Mouse (Mus musculus) embryo, embryonic 11 days (tissue): ENCODE measurements around the gene Zfp239.
"Not testable (repeated sequence)": the region's sequence is repeated elsewhere in the genome, so short reads cannot be mapped to it uniquely, and the experiment has no call there.

Experiments used
- DNase-seq: peaks from one replicate; pipeline ENCODE4 v3.0.0-alpha.2; 2015

The Zfp239 gene

DNA sequence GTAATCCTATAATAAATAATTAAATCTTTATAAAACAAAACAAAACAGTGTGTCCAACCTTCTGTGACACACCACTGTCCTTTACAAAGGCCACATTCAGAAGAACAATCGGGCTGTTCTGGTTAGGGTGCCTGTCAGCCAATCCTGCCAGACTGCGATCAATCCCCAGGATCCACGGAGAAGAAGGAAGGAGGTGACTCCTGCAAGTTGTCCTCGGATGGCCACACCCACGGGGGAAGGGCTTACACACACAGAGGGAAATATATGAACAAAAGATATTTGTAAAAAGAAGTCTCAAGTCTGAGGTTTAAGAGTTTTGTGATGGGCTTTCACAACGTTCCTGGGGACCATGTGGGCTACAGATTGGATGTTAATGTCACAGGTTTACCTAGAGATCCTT, at the start of gene Zfp239:
Gene Zfp239 (plus strand): TSS at position 253 of the 400 bp plus-strand sequence.
- DNase-seq, result no peak

DNA sequence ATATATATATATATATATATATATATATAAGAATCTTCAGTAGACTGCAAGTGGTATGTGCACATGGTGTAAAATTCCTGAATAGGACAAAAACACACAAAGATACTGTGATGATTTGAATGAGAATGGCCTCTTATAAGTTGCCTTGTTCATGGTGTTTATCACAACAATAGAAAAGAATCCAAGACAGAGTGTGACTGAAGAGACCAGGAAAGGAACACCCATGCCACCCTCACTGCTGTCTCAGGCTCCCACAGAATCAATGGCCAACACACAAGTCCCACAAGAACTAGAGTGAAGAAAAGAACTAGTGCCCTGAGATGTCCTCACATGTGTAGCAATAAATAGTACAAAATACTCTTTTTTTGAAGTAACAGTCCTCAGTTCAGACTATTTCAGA, 47.2 kb upstream of the Zfp239 start:
- DNase-seq, result no peak

DNA sequence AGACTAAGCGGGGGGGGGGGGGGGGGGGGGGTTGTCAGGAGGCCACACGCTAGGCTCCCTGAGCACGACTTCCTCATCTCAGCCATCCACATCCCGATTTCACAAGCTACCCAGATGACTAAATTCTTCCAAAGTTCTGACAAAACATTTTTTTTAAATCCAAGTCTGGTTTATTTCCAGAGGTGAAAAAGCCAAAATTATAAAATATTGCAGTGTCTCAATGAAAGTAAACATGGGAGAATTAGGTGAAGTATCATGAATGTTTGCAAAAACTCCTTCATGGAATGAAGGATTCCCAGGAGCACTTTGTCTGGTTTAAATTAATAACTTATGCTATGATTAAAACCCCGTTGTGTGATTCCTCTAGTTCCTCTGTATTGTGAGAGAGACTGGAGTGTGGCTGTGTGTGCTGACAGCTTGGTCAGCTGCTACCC, 44.8 kb upstream of the Zfp239 start:
- DNase-seq, result no peak

- no peak for DNase-seq
Observed at GRCm38 (mm10) chr6:117820327-117820726, 41.6 kb upstream of the Zfp239 start.

- DNase-seq, result peak; percentile 88
Observed at GRCm38 (mm10) chr6:117825369-117825768, 36.5 kb upstream of the Zfp239 start.

- DNase-seq, result peak; percentile 83
Observed at GRCm38 (mm10) chr6:117828273-117828672, 33.6 kb upstream of the Zfp239 start.

DNA sequence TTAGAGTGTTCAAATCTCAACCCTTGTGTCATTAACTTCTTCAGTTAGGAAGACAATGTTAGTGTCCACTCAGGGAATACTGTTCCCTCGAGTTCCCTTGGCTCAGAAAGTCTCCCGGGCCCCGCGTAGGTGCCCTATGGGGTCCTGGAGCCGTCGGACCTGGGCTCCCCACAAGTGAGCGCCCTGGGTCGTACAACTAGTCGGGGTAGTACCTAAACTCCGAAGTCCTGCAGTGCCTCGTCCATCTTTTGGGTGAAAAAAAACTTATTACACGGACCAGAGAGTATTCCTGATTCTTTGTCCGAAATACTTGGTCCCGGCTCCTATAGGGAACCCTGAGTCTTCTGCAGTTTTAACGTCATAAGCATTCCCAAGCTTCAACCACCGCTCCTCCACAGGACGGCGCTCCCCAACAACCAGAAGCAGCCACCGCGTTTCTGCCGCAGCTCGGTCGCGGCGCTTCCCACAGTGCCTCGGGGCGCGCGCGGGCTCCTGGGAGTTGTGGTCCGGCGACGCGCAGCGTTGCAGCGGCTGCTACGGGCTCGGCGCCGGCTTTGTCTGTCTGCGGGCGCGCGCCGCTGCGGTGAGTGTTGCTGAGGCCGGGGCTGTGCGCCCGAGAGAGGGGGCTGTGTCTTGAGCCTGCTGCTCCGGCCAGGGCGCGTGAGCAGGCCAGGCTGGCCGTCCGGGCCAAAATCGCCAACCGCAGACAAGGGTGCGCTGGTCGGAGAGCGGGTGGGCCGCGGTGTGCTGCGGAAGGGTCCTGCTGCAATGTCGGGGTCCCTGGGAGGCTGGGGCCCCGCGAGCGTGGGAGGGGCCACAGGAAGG, 21.0 kb upstream of the Zfp239 start, which contains the start of gene Zfp637:
Gene Zfp637 (plus strand): TSS at position 495 of the 825 bp plus-strand sequence.
- peak; percentile 99 for DNase-seq

DNA sequence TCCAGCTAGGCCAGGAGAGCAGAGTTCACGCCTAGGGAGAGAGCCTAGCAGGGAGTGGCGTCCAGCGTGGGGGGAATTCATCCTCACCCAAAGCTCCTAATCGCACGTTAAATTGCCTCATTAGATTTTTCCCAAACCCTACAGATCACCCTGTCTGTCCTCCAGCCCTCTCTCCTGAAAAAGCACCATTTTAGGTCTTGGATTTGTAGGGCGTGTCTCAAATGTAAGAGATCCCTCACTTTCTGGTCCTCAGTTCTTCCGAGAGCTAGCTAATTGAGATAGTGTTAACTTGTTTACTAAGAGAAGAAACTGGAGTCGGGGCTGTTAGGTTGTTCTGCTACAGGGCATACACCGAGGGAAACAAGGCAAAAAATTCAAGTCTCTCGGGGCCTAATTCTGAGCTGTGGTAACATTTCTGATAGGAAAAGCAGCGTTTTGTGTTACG, 20.4 kb upstream of the Zfp239 start:
- no peak for DNase-seq

DNA sequence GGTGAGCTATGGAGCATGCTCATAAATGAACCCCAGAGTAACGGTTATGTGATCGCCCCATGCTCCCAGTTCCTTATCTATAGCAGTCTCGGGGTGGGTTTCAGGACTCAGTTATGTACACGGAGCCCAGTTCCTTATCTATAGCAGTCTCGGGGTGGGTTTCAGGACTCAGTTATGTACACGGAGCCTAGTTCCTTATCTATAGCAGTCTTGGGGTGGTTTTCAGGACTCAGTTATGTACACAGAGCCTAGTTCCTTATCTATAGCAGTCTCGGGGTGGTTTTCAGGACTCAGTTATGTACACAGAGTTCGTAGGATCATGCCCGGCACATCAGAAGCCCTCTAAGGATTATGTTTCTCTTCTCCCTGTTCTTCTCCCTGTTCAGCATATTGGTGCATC, 17.3 kb upstream of the Zfp239 start:
- DNase-seq, result no peak

DNA sequence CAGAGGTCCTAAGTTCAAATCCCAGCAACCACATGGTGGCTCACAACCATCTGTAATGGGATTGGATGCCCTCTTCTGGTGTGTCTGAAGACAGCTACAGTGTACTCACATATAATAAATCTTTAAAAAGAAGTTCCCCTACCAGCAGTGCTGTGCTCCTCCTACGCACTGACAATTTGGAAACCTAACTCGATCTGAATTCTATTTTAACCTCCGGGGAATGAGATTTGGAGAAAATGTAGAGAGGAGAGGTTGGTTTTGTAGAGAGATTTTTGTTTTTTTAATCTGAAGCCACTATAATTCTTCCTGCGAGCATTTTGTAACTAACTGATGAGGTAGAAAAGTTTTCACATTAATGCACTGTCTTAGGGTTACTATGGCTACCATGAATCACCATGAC, 15.2 kb upstream of the Zfp239 start:
- not testable (repeated sequence) for DNase-seq

GRCm38 (mm10) chr6:117847772-117848171, 14.1 kb upstream of the Zfp239 start:
- no peak for DNase-seq

DNA sequence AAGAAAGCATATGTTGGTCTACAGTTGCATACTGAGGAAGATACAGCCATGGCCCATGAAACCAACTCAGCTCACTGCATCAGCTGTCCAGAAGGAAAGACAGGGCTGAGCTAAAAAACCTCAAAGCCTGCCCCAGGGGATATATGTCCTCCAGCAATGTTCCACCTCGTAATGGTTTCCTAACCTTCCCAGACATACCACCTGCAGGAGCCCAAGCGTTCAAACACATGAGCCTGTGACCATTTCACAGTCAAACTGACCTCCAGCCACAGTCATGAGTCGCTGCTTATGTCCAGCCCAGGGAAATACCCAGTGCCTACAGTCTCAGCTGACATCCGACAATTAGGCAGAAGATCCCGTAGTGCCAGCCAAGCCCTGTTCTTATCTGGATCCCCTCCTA, 13.3 kb upstream of the Zfp239 start:
- no peak for DNase-seq

DNA sequence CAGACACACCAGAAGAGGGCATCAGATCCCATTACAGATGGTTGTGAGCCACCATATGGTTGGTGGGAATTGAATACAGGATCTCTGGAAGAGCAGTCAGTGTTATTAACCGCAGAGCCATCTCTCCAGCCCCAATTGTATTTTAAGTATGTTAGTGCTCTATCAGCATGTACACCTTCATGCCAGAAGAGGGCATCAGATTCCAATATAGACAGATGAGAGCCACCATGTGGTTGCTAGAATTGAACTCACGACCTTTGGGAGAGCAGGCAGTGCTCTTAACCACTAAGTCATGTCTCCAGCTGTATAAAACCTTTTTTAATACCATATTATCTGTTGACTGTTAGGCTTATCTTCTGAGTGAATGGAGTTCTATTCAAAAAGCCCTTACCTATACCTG, 10.2 kb upstream of the Zfp239 start:
- no peak for DNase-seq

- DNase-seq, result no peak
Observed at GRCm38 (mm10) chr6:117857990-117858389, 3.9 kb upstream of the Zfp239 start.

- no peak for DNase-seq
Observed at GRCm38 (mm10) chr6:117862465-117862864, 565 bp downstream of the Zfp239 start.

DNA sequence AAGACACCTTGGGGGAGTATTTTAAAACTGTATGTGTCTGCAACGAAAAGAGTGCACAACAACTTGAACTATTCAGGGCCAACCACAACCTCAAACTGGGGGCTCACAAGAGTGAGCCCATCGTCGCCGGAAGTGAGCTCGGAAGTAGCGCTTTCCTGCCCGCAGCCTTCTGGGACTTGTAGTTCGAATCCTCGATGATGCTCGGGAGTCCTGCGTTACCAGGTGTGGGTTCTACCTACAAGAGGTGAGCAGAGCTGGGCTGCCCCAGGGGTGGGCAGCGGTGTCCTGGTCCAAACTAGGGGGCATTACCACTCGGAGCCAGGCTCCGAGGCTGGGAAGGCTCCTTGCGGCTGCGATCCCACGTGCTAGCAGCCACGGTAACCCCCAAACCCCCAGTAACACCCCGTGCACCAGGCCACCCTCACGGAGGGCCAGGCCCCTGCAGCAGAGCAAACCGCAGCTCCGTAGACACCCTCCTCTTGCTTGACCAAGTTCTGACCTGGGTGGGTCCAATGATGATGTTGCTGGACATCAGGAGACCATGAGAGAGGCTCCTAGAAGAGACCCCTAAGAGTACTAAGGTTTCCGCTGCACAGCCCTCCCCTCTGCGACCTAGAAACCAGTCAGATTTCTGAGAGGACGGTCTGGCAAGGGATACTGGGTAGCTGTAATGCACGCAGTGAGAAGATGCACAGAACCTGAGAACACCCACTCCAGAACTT, 1.2 kb downstream of the Zfp239 start:
- DNase-seq, result peak; percentile 87

- DNase-seq, result no peak
Observed at GRCm38 (mm10) chr6:117863751-117864150, 1.9 kb downstream of the Zfp239 start.

DNA sequence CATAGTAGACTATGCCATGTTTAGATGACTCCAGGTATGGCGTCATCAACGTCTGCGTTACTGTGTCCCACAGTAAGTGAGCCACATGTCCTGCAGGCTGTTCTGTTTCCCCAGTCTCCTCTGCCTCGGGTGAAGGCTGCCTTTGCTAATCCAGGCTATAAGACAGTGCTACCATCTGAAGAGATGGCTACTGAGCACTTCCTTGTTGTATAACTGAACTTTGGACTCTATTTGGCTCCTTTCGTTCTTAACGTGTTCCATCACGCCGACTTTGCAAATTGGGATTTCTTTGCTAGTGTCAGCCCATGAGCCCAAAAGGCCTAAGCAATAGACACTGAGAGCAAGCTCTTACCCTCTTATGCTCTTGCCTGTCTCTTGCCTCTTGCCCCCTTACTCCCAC, 6.3 kb downstream of the Zfp239 start:
- no peak for DNase-seq

DNA sequence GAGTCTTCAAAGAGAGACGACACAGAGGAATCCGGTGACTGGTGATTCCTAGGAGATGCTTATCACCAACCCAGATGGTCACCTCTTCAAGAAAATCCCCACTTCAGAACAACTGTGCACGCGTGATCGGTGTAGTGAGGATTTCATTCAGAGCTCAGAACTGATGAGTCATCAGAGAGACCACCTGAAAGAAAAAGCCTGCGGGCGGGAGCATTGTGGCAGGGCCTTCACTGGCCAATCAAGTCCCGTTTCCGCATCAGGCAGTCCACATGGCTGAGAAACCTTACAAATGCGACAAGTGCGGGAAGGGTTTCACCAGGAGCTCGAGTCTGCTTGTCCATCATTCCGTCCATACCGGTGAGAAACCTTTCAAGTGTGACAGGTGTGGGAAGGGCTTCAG, 9.1 kb downstream of the Zfp239 start:
- DNase-seq, result no peak

- DNase-seq, result not testable (repeated sequence)
Observed at GRCm38 (mm10) chr6:117873450-117873849, 11.6 kb downstream of the Zfp239 start.

DNA sequence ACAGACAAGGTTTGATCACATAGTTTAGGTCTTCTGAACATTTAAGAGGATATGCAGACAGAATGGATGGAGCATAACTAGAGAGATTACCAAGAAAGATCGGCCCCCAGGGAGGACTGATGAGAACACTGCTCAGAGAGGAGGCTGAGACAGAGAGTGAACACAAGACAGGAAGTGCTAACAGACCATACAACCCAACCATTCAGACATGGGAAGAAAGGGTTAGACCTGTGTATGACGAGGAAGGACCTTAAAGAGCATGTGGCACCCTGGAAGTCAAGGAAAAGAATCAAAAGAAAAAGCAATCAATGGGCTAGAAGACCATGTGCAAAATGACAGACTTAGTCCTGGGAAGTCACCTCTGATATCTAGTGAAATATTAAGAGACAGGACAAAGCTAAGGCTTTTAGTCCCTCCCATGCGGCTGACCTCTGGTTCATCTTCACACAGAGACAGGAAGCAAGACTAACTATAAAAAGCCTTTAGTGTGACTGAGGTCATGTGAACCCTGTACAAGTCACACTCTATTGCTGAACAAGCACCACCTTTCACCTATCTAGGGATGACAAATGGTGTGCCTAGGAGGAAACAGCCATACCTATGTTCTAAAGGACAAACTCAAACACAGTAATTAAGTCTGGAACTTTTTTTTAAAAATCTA, 12.9 kb downstream of the Zfp239 start:
- no peak for DNase-seq

GRCm38 (mm10) chr6:117878700-117879407, 17.0 kb downstream of the Zfp239 start:
- peak; percentile 93 for DNase-seq
